Mouse (Mus musculus) brain, embryonic 14.5 days (tissue): ENCODE measurements around the gene Mindy4.

Experiments used
- CTCF ChIP-seq: fragments of 200-500 bp; IDR thresholded peaks from 2 replicates; pipeline ENCODE4 v1.5.1; 2012; ENCODE audit warnings: inconsistent platforms, mild to moderate bottlenecking, moderate library complexity, borderline replicate concordance; ENCODE audit not compliant: insufficient read depth, insufficient read length; ENCODE audit errors: extremely low read depth
- POLR2A ChIP-seq: fragments of 200-500 bp; IDR thresholded peaks from 2 replicates; pipeline ENCODE4 v1.6.1; 2012; ENCODE audit warnings: mild to moderate bottlenecking, inconsistent platforms, borderline replicate concordance; ENCODE audit not compliant: poor library complexity, insufficient read depth, insufficient read length, severe bottlenecking; ENCODE audit errors: extremely low read depth

DNA sequence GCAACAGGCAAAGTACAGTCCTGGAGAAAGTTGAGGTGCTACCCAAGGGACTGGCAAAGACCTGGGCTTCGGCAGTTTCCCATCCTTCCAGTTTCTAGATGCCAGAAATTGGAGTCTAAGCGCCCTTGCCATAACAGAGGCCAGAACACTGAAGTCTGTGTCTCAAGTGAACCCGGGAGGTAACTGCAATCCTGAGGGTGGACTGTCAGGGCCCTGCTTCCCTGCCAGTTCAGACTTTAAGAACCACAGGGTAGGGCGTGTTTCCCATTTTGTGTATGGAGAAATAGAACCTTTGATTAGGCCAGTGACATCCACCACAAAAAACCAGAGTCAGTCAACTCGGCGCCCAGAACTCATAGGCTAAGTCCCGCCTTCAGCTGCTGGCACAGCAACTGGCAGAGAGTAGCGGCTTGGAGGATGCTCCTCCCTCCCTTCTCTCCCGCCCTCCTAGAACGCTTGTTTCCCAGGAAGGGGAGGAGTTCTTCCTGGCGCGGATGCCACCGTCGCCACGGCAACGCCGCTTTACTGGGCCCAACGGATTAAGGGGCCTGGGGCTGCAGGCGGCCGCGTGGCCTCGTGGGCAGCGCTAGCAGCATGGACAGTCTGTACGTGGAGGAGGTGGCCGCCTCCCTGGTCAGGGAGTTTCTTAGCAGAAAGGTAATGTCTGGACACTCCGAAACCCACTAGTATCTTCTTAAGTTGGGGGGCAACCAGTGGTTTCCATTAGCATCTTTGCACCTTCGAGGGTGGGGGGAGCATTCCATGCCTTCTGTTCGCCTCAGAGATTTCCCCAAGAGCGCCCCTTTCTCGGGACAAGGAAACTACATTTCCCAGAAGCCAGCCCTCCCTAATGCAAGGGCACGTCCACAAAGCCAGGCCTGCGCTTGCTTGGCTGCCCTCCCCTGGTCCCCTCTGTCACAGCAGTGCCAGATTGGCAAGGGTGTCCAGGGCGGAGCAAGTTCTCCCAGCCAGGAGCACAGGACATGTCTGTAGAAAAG is at the start of gene Mindy4:
- TF ChIP-seq CTCF = no peak
- TF ChIP-seq POLR2A = peak; percentile 46; the same call in 1 of the 2 replicates
